Mouse (Mus musculus) heart, adult 11 months (tissue): ENCODE measurements at regions not wholly inside any gene's neighbourhood (a gene's known extent, or its start where the extent isn't known, plus 50 kb on each side); places are given as distances from the start of the nearest gene placed in this dataset.
A peak's percentile ranks its signal among the peaks of the same experiment; 100 is the strongest.

Experiments
- DNase-seq: peaks from one replicate; pipeline ENCODE4 v3.0.0; 2022

DNA sequence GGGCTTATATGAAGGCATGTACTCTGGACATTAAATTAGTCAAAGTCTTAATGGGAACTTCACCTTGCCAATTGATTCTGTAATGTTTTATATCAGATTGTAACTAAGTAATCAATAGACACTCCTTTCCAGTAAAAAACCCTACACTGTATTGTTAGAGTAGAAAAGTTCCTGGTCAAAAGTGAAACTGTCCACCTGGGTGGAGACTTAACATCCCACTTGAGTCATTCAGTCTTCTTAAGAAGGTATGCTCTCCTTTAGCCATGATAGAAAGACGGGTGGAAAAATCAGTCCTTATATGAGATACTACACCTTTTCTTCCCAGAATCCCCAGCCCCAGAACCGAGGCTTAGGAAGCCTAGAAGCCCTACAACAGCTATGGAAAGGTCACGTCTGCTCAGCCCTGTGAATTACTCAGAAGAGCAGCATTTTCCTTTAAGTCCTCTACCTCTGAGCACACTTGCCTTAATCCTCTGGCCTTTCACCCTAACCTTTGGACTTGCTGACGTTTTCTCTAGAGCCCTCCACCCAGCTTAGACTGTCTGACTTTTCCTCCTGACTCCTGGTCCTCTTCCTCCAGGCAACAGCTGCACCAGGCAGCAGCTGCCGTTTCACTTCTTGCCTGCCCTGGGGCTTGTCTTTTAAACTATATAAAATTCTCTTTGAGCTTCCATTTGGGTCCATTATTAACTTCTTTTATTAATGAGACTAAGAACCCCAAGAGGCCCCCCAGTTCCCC is 93.4 kb upstream of the Ankrd50 start:
- peak; percentile 49 for DNase-seq

DNA sequence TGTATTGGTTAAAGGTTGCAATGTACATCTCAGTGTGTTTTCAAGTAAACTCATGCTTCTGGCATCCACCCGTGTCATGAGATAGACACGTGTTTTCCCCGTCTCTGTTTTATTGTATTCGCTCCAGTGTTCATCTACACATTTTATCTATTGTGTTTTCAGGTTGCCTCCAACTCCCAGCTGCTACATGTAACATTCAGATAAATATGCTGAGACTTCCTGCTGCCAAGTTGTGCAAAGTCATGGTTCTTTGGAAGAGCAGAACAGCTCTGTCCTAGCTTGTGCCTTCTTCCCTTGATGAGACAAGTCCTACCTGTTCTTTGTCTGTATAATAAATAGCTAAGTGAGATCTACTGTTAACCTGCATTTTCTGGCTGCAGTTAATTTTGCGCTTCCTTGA is 89.0 kb upstream of the Ankrd50 start:
- peak; percentile 12 for DNase-seq

DNA sequence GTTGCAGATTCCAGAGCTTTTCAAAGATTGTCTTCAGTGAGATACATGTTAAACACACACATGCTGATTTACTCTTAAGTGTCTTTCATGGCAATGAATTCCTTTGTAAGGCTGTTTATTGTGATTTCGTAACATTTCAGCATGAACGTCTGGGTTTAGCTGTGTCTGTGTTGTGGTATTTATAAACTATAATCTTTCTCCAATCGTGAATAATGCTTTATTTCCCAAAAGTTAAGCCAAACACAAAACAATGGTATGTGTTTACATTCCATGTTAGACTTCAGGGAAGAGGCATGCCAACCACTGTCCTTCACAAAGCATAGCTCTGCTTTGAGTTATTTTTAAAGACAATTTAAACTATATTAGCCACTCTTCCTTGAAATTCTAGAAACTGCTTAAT is 87.5 kb upstream of the Ankrd50 start:
- peak; percentile 14 for DNase-seq

DNA sequence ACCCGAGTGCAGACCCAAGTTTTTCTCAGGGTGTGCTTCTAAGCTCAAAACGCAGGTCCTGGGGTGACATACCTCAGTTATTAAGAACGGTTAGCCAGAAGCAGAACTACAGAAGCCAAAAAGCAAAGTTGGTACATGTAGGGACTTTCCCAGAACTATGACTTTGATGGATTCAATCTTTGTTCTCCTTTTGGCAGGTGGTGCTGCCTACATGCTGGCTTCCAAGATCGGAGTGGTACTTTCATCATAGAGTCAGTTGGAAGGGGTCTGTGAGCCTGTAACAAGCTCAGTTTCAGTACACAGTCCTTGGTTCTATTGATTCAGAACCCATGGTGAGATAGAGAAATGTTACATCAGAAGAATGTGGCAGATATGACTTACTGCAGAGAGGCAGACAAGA is 86.6 kb upstream of the Ankrd50 start:
- DNase-seq, result peak; percentile 37

DNA sequence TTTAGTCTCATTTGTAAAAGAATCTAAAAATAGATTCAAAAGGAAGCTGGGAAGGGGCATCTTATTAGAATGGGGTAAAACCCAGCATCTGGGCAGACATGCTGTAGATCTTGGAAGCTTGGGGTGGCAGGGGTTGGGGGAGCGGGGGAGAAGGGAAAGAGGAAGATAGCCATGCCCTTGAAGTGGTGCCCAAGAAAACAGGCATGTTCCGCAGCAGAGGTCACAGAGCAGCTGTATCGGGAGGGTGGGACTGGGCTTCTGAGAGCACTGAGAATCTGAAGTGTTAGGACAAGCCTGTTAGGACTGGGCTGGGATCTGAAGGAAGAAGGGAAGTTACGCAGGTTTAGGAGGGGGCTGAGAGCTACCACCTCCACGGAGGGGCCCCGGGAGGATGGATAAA is 84.4 kb upstream of the Ankrd50 start:
- peak; percentile 69 for DNase-seq

DNA sequence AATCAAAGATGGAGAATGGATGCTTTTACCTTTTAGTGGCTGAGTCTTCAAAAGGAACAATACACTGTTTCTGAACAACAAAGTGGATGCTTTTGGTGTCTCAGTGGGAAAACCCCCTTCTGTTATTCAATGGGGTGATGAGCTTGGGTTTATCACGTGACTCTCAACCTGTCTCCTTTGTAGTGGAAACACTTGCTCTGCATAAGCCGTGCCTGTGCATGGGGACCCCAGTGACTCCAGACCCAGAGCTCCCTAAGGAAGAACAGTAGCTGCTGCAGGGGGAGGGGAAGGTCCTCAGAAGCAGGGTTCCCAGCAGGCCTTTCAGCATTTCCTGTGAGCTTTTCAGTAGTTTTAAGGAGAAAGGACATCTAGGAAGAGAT is 83.9 kb upstream of the Ankrd50 start:
- peak; percentile 58 for DNase-seq

DNA sequence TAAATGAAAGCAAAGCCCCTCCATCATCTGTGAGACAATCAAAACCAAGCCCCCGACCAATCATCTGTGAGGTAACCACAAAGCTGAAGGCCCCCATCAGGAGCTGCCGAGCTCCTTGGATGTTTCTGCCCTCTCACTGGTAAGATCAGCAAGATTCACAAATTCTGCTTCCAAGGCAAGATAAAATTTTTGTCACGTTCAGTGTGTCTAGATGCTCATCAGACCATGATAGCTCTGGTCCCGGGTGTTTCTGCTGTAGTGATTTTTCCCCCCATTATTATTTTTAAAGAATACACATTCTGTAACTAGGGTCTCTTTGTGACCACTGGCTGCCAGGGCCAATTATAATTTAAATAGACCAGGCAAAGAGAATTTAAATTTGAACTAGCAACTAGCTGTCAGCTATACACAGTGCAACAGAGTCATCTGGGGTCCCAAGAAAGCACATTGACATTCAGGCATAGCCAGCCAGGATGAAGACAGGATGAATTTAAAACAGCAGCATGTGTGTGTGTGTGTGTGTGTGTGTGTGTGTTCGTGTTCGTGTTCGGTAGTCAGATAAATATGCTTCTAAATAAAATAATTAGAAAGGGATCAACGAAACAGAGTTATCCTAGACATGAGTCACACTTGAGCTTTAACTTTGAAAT is 83.4 kb upstream of the Ankrd50 start:
- no peak for DNase-seq

DNA sequence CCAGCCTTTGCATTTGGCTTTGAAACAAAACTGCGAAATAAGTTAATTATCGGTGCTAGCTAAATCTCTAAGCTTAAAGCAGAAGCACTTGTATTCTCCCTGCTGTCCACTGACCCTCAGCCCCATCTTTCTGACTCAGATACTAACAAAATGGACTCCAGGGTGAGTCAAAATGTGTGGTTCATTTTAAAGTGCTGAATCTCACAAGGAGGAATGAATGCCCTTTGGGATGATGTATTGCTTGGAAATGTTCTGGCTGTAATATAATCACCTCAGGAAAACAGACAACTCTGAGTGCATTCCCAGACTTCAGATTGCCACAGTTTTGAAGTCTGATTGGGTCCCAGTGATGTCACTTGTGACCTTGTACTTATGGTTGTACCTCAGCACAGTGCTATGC is 81.9 kb upstream of the Ankrd50 start:
- no peak for DNase-seq

DNA sequence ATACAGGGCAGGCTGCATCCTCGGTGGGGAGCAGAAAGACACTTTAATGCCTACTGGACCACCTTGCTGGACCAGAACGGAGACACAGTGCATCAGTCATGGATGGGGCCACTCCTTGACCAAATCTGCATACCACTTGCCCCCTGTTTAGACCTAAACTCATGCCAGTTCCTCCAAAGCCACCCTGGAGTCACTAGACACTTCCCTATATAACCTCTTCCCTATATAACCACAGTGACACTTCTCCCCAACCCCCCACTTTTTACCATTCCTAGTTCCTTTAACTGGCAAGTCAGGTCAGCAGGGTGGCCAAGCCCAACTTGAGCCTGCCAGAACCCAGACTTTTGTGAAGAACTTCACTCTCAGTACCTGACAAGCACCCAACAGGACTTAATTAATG is 80.2 kb upstream of the Ankrd50 start:
- peak; percentile 85 for DNase-seq

DNA sequence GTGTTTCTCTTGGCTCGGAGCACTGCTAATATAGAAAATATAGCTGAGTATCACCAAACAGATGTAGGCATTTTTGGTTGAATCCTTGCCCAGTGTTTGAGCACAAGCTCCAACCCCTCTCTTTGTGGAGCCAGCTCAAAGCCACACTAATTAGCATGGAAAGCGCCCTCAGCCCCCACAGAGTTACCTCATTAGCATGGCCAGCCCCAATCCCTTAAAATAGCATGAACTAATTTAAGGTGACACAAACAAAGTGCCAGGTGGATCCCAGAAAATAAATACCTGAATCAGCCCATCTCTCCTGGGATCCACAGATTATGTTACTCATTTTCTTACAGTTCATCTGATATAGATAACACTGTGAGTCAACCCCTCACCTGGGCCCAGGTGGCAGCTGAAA is 79.7 kb upstream of the Ankrd50 start:
- DNase-seq, result no peak

DNA sequence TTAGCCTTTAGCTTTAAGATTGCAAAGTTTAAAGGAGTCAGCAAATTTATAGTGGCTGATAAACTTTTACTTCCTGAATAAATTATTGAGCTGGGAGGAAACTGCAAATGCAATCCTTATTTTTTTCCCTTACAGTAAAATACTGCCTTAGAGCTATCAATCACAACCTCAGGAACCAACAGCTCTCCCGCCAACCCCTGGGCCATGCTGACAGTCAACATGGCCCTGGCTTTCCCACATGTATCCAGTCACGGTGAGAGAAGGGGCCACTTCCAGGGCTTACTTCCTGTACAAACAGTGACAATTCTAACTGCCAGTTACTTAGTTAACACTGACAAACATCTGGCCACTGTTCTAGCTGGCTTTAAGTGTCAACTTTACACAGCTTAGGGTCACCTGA is 76.5 kb upstream of the Ankrd50 start:
- no peak for DNase-seq

DNA sequence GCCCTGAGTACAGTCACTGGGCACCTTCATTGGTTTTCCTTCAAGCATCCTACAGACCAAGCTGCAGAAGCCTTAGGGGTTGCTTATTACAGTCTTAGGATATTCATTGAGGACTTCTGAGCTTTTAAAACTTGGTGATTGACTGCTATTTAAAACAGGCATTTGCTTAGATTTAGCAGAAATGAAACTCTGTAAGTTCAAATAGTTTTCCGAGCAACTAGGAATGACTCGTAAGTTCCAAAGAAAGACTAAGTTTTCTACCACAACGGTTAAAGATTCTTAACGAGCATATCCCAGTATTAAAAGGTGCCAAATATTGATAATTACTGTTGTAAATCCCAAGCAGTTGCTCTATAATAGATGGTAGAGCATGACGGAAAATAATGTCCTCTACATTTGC is 71.3 kb upstream of the Ankrd50 start:
- DNase-seq, result no peak

DNA sequence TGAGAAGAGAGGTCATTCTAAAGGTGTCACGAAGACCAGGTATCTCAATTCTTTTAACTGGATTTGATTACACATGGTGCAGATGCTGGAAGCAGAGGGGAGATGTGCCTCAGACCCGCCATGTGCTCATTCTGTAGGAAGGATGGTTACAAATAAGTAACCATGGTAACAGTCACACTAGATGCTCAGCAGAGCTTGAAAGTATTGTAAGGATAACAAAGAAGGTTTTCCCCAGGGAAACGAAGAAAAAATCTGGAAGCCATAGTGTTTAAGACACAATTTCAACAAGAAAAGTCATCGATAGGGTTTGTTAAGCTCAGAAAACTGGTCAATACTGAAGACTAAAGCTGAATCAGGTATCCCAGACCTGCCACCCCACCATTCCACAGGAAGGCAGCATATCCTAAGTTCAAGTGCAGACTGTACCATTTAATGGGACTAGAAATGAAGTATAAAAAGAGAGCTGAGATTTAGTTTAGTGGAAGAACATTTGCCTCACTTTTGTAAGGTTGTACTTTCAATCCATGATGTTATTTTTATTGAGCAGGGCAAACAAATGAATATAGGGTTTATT is 68.9 kb upstream of the Ankrd50 start:
- peak; percentile 39 for DNase-seq

DNA sequence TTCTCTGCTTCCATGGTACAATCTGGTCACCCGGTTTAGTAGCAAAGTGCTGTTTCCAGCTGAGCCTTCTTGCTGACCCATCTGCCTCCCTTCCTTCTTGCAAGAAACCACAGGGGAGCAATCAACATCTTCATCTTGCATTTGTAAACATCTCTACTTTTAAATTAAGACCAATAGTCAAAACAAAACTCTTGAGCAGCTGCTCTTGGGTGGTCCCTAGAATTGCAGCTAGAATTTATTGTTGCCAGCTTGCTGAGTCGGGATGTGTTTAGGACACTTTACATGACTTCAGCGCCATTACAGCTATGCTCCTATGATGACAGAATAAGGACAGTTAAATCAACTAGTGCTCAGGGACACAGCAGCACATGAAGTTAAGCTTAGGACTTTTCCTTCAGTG is 62.4 kb upstream of the Ankrd50 start:
- DNase-seq, result no peak

DNA sequence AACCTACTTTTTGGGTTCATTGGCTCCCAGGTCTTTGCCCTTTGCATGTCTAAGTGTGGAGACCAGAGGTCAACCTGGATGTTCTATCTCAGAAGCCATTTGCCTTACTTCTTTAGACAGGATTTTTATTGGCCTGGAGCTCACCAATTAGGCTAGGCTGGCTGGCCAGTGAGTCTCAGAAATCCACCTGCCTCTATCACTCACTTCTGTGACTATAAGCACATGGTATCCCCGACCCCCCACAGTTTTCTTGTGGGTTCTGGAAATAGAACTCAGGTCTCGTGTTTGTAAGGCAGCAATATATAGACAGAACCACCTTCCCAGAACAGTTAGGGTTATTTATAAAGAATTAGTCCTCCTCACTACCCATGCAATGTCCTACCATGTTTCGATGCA is 60.9 kb upstream of the Ankrd50 start:
- DNase-seq, result no peak

DNA sequence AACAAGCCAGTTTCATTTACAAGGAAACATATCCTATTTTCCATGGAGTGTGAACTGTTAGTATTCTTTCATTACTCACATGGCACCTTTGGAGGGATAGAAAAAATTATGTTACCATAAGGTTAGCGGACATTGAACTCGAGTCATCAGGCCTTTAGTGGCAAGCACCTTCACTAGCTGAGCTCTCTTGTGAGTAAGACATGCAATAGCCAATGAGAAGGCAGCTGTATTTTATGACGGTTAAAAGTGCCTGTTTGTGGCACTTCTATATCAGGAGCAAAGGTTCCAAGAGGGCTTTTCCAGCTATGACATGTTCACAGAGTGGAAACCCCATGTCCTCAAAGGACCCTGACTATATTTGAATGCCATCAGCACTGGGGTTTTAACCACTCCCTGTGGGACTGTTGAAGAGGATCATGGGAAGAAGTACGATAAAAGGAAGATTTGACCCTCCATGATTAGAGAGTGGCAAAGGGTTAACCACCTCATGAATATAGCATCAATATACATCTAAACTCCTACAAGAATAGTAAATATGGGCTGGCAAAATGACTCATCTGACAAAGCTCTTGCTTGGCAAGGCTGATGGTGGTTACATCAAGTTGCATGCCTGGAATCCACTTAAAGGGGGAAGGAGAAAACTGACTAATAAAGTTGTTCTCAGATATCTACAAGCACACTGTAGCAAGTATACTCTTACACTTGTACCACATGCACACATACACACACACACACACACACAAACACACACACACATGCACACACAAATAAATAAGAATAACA is 60.3 kb upstream of the Ankrd50 start:
- DNase-seq, result no peak

DNA sequence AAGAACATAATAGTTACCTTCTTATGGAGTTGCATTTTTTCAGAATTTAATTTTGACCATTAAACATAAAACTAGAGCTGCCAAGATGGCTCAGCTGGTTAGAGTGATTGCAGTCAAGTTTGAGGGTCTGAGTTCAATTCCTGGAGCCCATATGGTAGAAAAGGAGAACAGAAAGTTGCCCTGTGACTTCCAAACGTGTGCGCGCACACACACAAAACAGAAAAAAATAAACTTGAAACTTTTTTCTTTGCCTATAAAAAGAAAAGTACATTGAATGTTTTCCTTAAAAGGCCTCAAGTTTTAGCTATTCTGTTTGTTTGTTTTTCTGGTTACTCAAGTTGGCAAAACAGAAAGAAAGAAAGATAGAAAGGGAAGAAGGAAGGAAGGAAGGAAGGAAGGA is 59.2 kb upstream of the Ankrd50 start:
- no peak for DNase-seq

DNA sequence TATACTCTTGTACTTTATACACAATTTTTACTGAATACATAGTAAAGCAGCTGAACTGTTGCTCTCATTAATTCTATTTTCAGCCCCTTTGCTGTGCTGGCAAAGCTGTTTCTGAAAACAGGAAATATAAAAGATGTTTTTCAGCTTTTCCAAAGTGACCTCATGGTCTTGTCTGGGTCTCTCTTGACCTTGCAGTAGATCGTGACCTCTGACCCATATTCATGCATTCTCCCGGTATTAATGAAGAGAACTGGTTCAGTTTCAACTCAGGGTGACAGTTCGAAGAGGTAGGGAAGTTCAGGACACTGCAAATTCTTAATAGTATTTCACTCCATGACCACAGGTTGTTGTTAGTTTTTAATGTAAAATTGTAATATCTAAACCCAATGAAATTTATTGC is 56.7 kb upstream of the Ankrd50 start:
- peak; percentile 87 for DNase-seq

DNA sequence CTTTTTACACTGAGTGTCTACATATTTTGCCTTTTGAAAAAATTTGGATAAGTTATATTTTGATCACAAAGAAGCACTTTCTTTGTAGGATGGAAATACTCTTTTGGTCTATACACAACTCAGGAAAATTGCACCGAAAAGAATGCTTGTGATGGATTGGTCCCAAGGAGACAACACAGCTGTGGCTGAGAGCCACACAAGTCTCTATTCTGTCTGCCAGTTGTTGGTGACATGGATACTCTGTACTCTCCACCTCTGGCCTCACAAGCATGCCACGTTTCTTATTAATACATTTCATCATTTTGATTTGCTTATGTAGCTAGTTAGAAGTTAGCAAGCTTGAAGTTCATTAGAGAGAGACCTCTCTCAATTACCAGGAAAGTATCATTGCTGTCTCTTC is 53.7 kb upstream of the Ankrd50 start:
- peak; percentile 28 for DNase-seq

DNA sequence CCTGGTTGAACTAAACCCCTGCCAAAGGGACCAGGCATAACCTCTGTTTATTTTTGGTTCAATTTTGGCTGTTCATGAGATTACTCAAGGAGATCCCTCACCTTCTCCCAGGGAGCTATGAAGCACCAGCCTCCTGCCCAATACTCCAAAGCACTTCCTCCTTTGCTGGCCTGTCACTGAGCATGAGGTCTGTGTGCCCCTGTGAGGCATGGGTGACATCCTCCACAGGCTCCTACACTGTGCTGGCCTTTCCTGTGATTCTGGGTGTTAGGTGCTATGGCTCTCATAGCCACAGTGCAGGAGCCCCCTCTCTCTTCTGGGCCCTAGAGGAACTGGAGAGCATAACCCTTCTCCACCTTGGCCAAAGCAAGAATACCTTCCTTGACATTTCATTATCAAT is 53.1 kb upstream of the Ankrd50 start:
- peak; percentile 60 for DNase-seq
